Mouse (Mus musculus) midbrain, embryonic 16.5 days (tissue): Measurements from ENCODE around the gene Sumo1. TPM values are rescaled to one million over a fixed set of nuclear protein-coding genes. Genes with fewer than 3 reads are reported as not detected.

Experiments used
- ATAC-seq: fragments of 200-750 bp; cut with Nextera tagmentation; 2 replicates; pipeline ENCODE4 v1.8.0; 2017; ENCODE audit warnings: moderate TSS enrichment
- H3K27ac ChIP-seq: fragments of 300-500 bp; sonication (generic); 2 replicates; pipeline ENCODE4 v1.5.1; 2014; ENCODE audit warnings: mild to moderate bottlenecking, low read length, mixed read lengths
- H3K27me3 ChIP-seq: fragments of 300-500 bp; sonication (generic); 2 replicates; pipeline ENCODE4 v1.6.1; 2014; ENCODE audit warnings: low read depth, low read length, mixed read lengths; ENCODE audit not compliant: control insufficient read depth, insufficient read depth
- H3K36me3 ChIP-seq: fragments of 300-500 bp; sonication (generic); 2 replicates; pipeline ENCODE4 v1.6.1; 2014; ENCODE audit warnings: mild to moderate bottlenecking, low read length, moderate library complexity, mixed read lengths; ENCODE audit not compliant: control insufficient read depth, insufficient read depth
- H3K4me1 ChIP-seq: fragments of 300-500 bp; sonication (generic); 2 replicates; pipeline ENCODE4 v1.6.1; 2014; ENCODE audit warnings: mild to moderate bottlenecking, low read length, mixed read lengths; ENCODE audit not compliant: control insufficient read depth, insufficient read depth
- H3K4me2 ChIP-seq: fragments of 300-500 bp; sonication (generic); 2 replicates; pipeline ENCODE4 v1.6.1; 2014; ENCODE audit warnings: mild to moderate bottlenecking, low read length, mixed read lengths
- H3K4me3 ChIP-seq: fragments of 300-500 bp; sonication (generic); 2 replicates; pipeline ENCODE4 v1.5.1; 2014; ENCODE audit warnings: low read depth, mild to moderate bottlenecking, low read length, moderate library complexity, mixed read lengths
- H3K9ac ChIP-seq: fragments of 300-500 bp; sonication (generic); 2 replicates; pipeline ENCODE4 v1.6.1; 2014; ENCODE audit warnings: low read depth, low read length, mixed read lengths
- H3K9me3 ChIP-seq: fragments of 300-500 bp; sonication (generic); replicated peaks from 2 replicates; pipeline ENCODE4 v1.6.1; 2014; ENCODE audit warnings: mild to moderate bottlenecking, low read length, mixed read lengths; ENCODE audit not compliant: control insufficient read depth, poor library complexity, severe bottlenecking
- WGBS: fragments of 180-500 bp; shearing (Covaris S2); extraction: QIAGEN DNeasy Blood & Tissue Kit; methylation state at CpG from one replicate; pipeline ENCODE4 v1.1.7; 2014; 5-methylcytosine and 5-hydroxymethylcytosine counted together
- polyA plus RNA-seq: library from polyadenylated mRNA; unstranded; fragments of >200 nt; fragmentation: Nextera tagmentation; extraction: Ambion mirVana; gene quantifications from 2 replicates; pipeline ENCODE4 v1.2.1, GENCODE M21; 2015

Gene Sumo1
- polyA plus RNA-seq, 1 experiment from 2014 or later: 332 TPM

DNA sequence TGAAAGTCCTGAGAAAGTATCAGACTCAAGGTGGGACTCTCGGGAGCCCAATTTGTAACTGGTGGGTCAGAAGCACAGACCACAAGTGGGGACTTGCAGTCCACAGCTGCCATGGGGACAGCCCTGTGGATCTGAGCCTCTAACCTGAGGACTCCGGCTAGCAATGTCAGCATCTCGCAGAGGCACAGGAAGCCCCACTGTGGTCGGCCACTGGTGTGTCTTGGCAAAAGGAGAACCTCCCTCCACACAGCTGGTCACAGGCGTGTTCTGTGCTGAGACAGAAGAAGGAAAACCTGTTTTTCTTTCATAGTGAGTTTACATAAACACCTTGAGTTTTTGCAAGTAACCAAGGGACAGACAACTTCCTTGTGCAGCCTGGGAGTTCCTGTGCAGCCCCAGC is 104.8 kb downstream of the Sumo1 start:
- WGBS: 94% methylated on average over 5 of the region's 5 CpGs
- Histone ChIP-seq H3K27me3 (no peaks in the 10 kb centered on the region), H3K4me3 (no peak overlapping the region), H3K4me2 (no peak overlapping the region), H3K4me1 (no peaks in the 10 kb centered on the region), H3K9ac (no peak overlapping the region), H3K27ac (no peak overlapping the region), H3K36me3 (no peaks in the 10 kb centered on the region), H3K9me3 (no peaks in the 10 kb centered on the region)
- ATAC-seq: no peak

DNA sequence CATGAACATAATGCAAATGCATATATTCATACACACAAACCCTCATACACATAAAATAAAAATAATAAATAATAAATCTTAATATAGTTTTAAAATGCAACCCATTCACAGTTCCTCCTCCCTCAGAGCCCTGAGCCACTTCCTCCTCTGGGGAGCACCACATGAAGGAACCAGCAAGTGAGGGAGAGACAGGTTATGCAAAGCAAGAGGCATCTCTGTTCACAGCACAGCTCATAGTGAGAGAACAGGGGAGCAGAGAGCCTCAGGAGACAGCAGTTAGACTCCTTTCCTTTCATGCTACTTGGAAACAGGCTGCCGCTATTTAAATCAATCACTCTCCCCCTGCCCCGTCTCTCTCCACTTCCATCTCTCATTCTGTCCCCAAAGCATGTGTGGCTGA is 107.1 kb downstream of the Sumo1 start:
- Histone ChIP-seq H3K36me3 (no peaks in the 10 kb centered on the region), H3K9me3 (no peaks in the 10 kb centered on the region), H3K27ac (no peak overlapping the region), H3K9ac (no peak overlapping the region), H3K4me3 (no peak overlapping the region), H3K4me2 (no peak overlapping the region), H3K4me1 (no peaks in the 10 kb centered on the region), H3K27me3 (no peaks in the 10 kb centered on the region)
- no peak; the same call in 1 of the 2 replicates for ATAC-seq
- WGBS: 71% methylated on average over 2 of the region's 2 CpGs

DNA sequence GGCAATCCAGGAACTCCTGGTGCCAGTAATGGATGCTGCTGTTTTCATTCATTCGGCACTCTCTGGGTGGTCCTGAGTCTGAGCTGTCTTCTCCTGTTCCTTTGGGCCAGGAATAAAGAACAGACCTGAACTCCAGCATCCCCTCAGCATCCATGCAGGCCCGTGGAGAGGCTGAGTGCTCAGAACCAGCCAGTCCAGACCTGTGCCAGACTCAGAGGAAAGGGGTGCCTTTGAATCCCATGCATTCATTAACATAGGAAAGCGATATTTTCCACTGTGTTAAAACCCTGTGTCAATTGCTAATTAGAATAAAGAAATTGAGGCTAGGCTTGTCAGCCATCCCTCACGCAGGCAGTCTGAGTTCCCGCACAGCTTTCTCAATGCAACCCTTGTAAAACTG is 116.9 kb downstream of the Sumo1 start:
- H3K9me3 ChIP-seq: no peaks in the 10 kb centered on the region
- H3K36me3 ChIP-seq: no peaks in the 10 kb centered on the region
- no peak overlapping the region for H3K4me3 ChIP-seq
- H3K4me2 ChIP-seq: no peak overlapping the region
- ATAC-seq: peak; percentile 72; the same call in 1 of the 2 replicates
- H3K27ac ChIP-seq: no peak overlapping the region
- H3K4me1 ChIP-seq: peaks cover 2% of the 10 kb centered on the region; the same call in 1 of the 2 replicates
- WGBS: 33% methylated on average over 5 of the region's 5 CpGs
- no peak overlapping the region for H3K9ac ChIP-seq
- no peaks in the 10 kb centered on the region for H3K27me3 ChIP-seq

DNA sequence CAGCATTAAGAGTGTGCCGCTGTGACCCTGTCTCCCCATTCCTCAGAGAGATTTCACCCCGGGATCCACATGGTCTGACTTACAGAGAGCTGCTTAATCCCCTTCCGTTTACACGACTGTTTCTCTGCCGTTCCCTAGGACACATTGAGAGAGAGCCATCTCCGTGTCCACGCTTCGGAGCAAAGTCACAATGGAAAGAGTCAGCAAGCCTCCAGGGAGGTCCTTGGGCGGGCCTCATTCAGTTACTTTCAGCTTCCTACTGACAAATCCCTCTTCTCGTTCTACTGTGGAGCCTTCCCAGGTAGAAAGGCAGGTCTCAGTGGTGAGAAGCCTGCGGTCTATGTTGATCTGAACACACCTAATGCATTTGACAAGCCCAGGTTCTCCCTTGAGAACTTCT is 119.6 kb downstream of the Sumo1 start:
- Histone ChIP-seq H3K27ac (no peak overlapping the region), H3K4me1 (peaks cover 2% of the 10 kb centered on the region; the same call in 1 of the 2 replicates), H3K4me3 (no peak overlapping the region), H3K36me3 (no peaks in the 10 kb centered on the region), H3K4me2 (no peak overlapping the region), H3K9ac (no peak overlapping the region), H3K9me3 (no peaks in the 10 kb centered on the region), H3K27me3 (no peaks in the 10 kb centered on the region)
- ATAC-seq: no peak
- WGBS: 32% methylated on average over 11 of the region's 11 CpGs

DNA sequence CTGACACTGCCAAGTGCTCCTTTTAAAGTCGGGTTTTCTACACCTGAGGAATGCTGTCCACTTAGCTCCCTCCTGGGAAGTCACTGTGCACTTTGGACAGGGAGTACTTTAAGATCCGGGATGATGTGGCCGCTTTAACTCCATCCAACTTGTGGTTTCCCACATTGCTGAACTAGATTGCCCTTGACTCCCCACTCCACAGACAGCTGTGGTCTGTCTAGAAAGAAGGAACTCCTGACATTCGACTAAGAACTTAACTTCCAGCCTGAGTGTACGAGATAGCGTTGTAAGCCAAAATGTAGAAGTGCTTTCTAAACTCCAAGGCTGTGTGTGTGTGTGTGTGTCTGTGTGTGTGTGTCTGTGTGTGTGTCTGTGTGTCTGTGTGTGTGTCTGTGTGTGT is 120.4 kb downstream of the Sumo1 start:
- peaks cover 2% of the 10 kb centered on the region; the same call in 1 of the 2 replicates for H3K4me1 ChIP-seq
- no peak overlapping the region for H3K27ac ChIP-seq
- no peak overlapping the region for H3K9ac ChIP-seq
- no peaks in the 10 kb centered on the region for H3K9me3 ChIP-seq
- WGBS: 78% methylated on average over 6 of the region's 6 CpGs
- no peaks in the 10 kb centered on the region for H3K27me3 ChIP-seq
- no peak for ATAC-seq
- H3K4me3 ChIP-seq: no peak overlapping the region
- no peak overlapping the region for H3K4me2 ChIP-seq
- no peaks in the 10 kb centered on the region for H3K36me3 ChIP-seq

DNA sequence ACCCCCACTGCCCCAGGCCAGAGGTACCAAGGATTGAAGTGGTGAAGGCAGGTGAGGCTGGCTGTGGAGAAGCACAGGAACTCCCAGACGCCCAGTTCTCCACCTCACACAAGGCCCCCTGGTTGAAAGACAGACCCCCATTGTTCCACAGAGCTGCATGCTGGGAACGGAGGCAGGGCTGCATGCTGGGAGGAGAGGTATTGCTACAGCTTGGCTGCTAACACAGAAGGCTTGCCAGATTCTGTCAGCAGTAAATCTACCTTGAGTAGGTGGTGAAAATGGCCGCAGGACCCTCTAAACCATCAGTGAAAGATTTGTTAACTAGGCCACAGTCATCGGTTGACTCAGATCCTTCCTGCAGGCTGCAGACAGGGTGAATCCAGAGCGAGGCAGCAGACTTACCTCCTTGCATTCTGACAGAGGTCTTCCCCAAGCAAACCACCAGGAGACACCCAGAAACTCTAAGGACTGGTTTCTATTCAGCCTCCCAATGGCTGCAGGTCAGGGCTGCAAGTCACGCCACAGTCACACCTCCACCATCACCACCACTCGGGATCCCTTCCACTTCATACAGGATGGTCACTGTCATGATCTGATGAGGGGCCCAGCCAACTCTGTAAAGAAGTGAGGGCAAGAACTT is 121.5 kb downstream of the Sumo1 start:
- Histone ChIP-seq H3K9ac (no peak overlapping the region), H3K4me2 (no peak overlapping the region), H3K27ac (no peak overlapping the region), H3K27me3 (no peaks in the 10 kb centered on the region), H3K4me3 (no peak overlapping the region), H3K9me3 (no peaks in the 10 kb centered on the region), H3K4me1 (peaks cover 2% of the 10 kb centered on the region; the same call in 1 of the 2 replicates), H3K36me3 (no peaks in the 10 kb centered on the region)
- ATAC-seq: no peak
- WGBS: 66% methylated on average over 7 of the region's 7 CpGs

DNA sequence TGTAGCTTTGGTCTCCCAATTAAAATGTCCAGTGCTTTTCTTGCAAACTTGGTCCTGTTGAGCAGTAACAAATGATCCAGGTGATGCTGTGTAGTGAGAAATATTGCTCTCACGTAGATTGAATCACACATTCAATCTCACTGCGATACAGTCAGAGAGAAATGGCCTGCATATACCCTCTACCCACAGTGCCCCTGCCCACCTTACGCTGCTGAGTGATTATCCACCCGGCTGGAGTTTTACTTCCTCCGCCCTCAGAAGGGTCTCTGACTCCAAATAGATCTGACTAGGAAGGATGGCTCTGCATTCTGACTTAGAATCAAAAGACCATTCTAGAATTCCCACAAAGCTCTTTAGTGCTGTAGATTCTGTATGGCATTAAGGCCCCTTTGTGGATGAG is 122.1 kb downstream of the Sumo1 start:
- no peak overlapping the region for H3K4me3 ChIP-seq
- H3K4me1 ChIP-seq: no peaks in the 10 kb centered on the region
- H3K9ac ChIP-seq: no peak overlapping the region
- H3K27ac ChIP-seq: no peak overlapping the region
- no peaks in the 10 kb centered on the region for H3K27me3 ChIP-seq
- no peaks in the 10 kb centered on the region for H3K9me3 ChIP-seq
- no peak overlapping the region for H3K4me2 ChIP-seq
- 80% methylated on average over 5 of the region's 5 CpGs for WGBS
- ATAC-seq: no peak
- H3K36me3 ChIP-seq: no peaks in the 10 kb centered on the region

DNA sequence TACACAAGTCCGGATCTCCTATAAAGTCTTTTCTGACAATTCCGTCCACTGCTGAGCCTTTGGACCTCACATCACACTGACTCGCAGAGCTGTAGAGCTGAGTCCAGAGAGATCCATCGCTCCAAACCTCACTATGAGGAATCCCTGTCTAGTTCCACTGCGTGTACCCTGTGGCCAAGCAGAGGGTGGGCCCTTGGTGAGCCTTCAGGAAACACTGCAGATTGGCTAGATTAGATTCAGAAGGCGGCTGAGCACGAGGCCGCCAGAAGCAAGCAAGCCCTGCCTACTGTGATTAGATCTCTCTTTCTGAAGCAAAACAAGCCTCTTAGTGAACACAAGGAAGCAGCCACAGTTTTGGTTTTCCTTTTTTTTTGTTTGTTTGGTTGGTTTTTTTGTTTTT is 126.7 kb downstream of the Sumo1 start:
- WGBS: 80% methylated on average over 8 of the region's 8 CpGs
- ATAC-seq: no peak

DNA sequence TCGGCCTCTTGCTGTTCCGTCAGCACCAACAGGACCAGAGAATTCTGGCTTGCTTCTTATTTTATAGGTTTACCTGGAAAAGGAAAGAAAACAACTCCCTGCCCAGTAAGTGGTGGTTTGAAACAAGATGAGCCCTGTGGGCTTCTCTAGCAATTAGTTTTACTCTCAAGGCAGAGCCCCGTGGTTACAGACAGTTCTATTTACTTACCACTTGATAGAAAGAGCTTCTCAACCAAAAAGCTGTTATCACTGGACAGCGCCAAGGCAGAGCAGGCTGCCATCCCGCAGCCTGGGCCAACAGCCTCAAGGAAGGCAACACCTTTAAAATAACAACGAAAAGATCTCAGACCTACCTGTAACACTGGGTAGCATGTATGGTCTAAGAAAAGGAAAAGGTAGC is 128.4 kb downstream of the Sumo1 start:
- Histone ChIP-seq H3K36me3 (no peaks in the 10 kb centered on the region), H3K27ac (no peak overlapping the region), H3K9me3 (no peaks in the 10 kb centered on the region), H3K9ac (no peak overlapping the region), H3K4me3 (no peak overlapping the region), H3K27me3 (no peaks in the 10 kb centered on the region), H3K4me2 (no peak overlapping the region), H3K4me1 (peaks cover 3% of the 10 kb centered on the region; the same call in 1 of the 2 replicates)
- ATAC-seq: no peak
- 79% methylated on average over 6 of the region's 6 CpGs for WGBS

More for the DNA sequence above, 126.7 kb downstream of the Sumo1 start:
- H3K4me3 ChIP-seq: no peak overlapping the region
- peaks cover 3% of the 10 kb centered on the region; the same call in 1 of the 2 replicates for H3K4me1 ChIP-seq
- H3K27me3 ChIP-seq: no peaks in the 10 kb centered on the region
- H3K27ac ChIP-seq: no peak overlapping the region
- H3K9ac ChIP-seq: no peak overlapping the region
- no peak overlapping the region for H3K4me2 ChIP-seq
- H3K9me3 ChIP-seq: no peaks in the 10 kb centered on the region
- no peaks in the 10 kb centered on the region for H3K36me3 ChIP-seq
